Mouse (Mus musculus) urinary bladder, postnatal 0 days (tissue): ENCODE results near the gene Marco. TPM values are rescaled to one million over a fixed set of nuclear protein-coding genes. Genes with fewer than 3 reads are reported as not detected.

ENCODE experiments used
- polyA plus RNA-seq: library from polyadenylated mRNA; unstranded; fragments of >200 nt; fragmentation: Nextera tagmentation; extraction: Ambion mirVana; gene quantifications from 2 replicates; pipeline ENCODE4 v1.2.1, GENCODE M21; 2015

The Marco gene
- polyA plus RNA-seq: 1.3 and 5.9 TPM in 2 replicates

GRCm38 (mm10) chr1:120504924-120505323 is at the start of gene Marco:
Gene Marco, minus strand, starts transcription at chr1:120505024.

Other genes starting within 250 kb of the Marco start
- gene Steap3, start 232.3 kb downstream of the Marco start, polyA plus RNA-seq: 8.0 and 10.4 TPM in 2 replicates
- not detected in 2 replicates for gene C1ql2, start 164.4 kb downstream of the Marco start, polyA plus RNA-seq
- not detected in 2 replicates for gene En1, start 97.4 kb upstream of the Marco start, polyA plus RNA-seq